Mouse (Mus musculus): ENCODE measurements around the gene Tacr1. TPM values are rescaled to one million over a fixed set of nuclear protein-coding genes. Genes with fewer than 3 reads are reported as not detected.

Tacr1 gene
- polyA plus RNA-seq, 1 experiment from 2014 or later, result not detected

GRCm38 (mm10) chr6:82455245-82455644 is 53.1 kb downstream of the Tacr1 start:
- no peaks in the 10 kb centered on the region for H3K36me3 ChIP-seq (replicated peaks)
- WGBS (ENCODE audit: insufficient replicate concordance), result 34% methylated on average over 3 of the region's 3 CpGs
- no peak overlapping the region for H3K4me2 ChIP-seq
- no peak overlapping the region for H3K4me3 ChIP-seq (replicated peaks)
- H3K9me3 ChIP-seq (replicated peaks), result no peaks in the 10 kb centered on the region
- no peaks in the 10 kb centered on the region for H3K4me1 ChIP-seq (replicated peaks)
- H3K27me3 ChIP-seq, result no peaks in the 10 kb centered on the region; the same call in 1 of the 2 replicates
- no peak overlapping the region for H3K9ac ChIP-seq
- no peak for ATAC-seq (ENCODE audit: insufficient read depth)
- H3K27ac ChIP-seq (replicated peaks), result no peak overlapping the region

- H3K27me3 ChIP-seq, result no peaks in the 10 kb centered on the region; the same call in 1 of the 2 replicates
- no peak overlapping the region for H3K4me3 ChIP-seq (replicated peaks)
- H3K9ac ChIP-seq, result no peak overlapping the region
- H3K27ac ChIP-seq (replicated peaks), result no peak overlapping the region
- H3K9me3 ChIP-seq (replicated peaks), result no peaks in the 10 kb centered on the region
- H3K4me1 ChIP-seq (replicated peaks), result no peaks in the 10 kb centered on the region
- H3K36me3 ChIP-seq (replicated peaks), result no peaks in the 10 kb centered on the region
- 65% methylated on average over 7 of the region's 7 CpGs for WGBS (ENCODE audit: insufficient replicate concordance)
- H3K4me2 ChIP-seq, result no peak overlapping the region
- no peak for ATAC-seq (ENCODE audit: insufficient read depth)
Measured at GRCm38 (mm10) chr6:82457163-82457763, 55.1 kb downstream of the Tacr1 start.

- no peaks in the 10 kb centered on the region for H3K9me3 ChIP-seq (replicated peaks)
- H3K4me3 ChIP-seq (replicated peaks), result no peak overlapping the region
- H3K36me3 ChIP-seq (replicated peaks), result no peaks in the 10 kb centered on the region
- H3K4me1 ChIP-seq (replicated peaks), result no peaks in the 10 kb centered on the region
- no peaks in the 10 kb centered on the region; the same call in 1 of the 2 replicates for H3K27me3 ChIP-seq
- no peak for ATAC-seq (ENCODE audit: insufficient read depth)
- no peak overlapping the region for H3K4me2 ChIP-seq
- no peak overlapping the region for H3K27ac ChIP-seq (replicated peaks)
- 61% methylated on average over 15 of the region's 15 CpGs for WGBS (ENCODE audit: insufficient replicate concordance)
- no peak overlapping the region for H3K9ac ChIP-seq
Measured at GRCm38 (mm10) chr6:82458762-82459389, 56.7 kb downstream of the Tacr1 start.

GRCm38 (mm10) chr6:82463171-82463570 is 61.0 kb downstream of the Tacr1 start:
- no peaks in the 10 kb centered on the region for H3K4me1 ChIP-seq (replicated peaks)
- H3K9me3 ChIP-seq (replicated peaks), result no peaks in the 10 kb centered on the region
- WGBS (ENCODE audit: insufficient replicate concordance), result 5% methylated on average over 4 of the region's 4 CpGs
- H3K36me3 ChIP-seq (replicated peaks), result no peaks in the 10 kb centered on the region
- H3K27me3 ChIP-seq, result no peaks in the 10 kb centered on the region; the same call in 1 of the 2 replicates
- no peak for ATAC-seq (ENCODE audit: insufficient read depth)
- H3K4me2 ChIP-seq, result no peak overlapping the region
- H3K9ac ChIP-seq, result no peak overlapping the region
- no peak overlapping the region for H3K4me3 ChIP-seq (replicated peaks)
- no peak overlapping the region for H3K27ac ChIP-seq (replicated peaks)

- Histone ChIP-seq H3K27ac (replicated peaks) (no peak overlapping the region), H3K4me3 (replicated peaks) (no peak overlapping the region), H3K4me1 (replicated peaks) (no peaks in the 10 kb centered on the region), H3K9ac (no peak overlapping the region), H3K4me2 (no peak overlapping the region), H3K9me3 (replicated peaks) (no peaks in the 10 kb centered on the region), H3K36me3 (replicated peaks) (no peaks in the 10 kb centered on the region), H3K27me3 (no peaks in the 10 kb centered on the region)
- WGBS (ENCODE audit: insufficient replicate concordance), result 32% methylated on average over 6 of the region's 6 CpGs
- ATAC-seq (ENCODE audit: insufficient read depth), result no peak
Measured at GRCm38 (mm10) chr6:82474477-82474876, 72.3 kb downstream of the Tacr1 start.

GRCm38 (mm10) chr6:82483842-82484241 is 81.7 kb downstream of the Tacr1 start:
- no peaks in the 10 kb centered on the region for H3K9me3 ChIP-seq (replicated peaks)
- no peaks in the 10 kb centered on the region for H3K4me1 ChIP-seq (replicated peaks)
- no peak overlapping the region for H3K9ac ChIP-seq
- WGBS (ENCODE audit: insufficient replicate concordance), result 29% methylated on average over 1 of the region's 1 CpGs
- H3K4me2 ChIP-seq, result no peak overlapping the region
- H3K4me3 ChIP-seq (replicated peaks), result no peak overlapping the region
- H3K27me3 ChIP-seq, result no peaks in the 10 kb centered on the region
- no peaks in the 10 kb centered on the region for H3K36me3 ChIP-seq (replicated peaks)
- H3K27ac ChIP-seq (replicated peaks), result no peak overlapping the region
- no peak for ATAC-seq (ENCODE audit: insufficient read depth)

- Histone ChIP-seq H3K36me3 (replicated peaks) (no peaks in the 10 kb centered on the region), H3K4me1 (replicated peaks) (no peaks in the 10 kb centered on the region), H3K27me3 (no peaks in the 10 kb centered on the region), H3K9ac (no peak overlapping the region), H3K27ac (replicated peaks) (no peak overlapping the region), H3K4me3 (replicated peaks) (no peak overlapping the region), H3K4me2 (no peak overlapping the region), H3K9me3 (replicated peaks) (no peaks in the 10 kb centered on the region)
- WGBS (ENCODE audit: insufficient replicate concordance), result 52% methylated on average over 6 of the region's 6 CpGs
- no peak for ATAC-seq (ENCODE audit: insufficient read depth)
Measured at GRCm38 (mm10) chr6:82494481-82494880, 92.3 kb downstream of the Tacr1 start.

- Histone ChIP-seq H3K27me3 (no peaks in the 10 kb centered on the region), H3K9ac (no peak overlapping the region), H3K4me2 (no peak overlapping the region), H3K9me3 (replicated peaks) (no peaks in the 10 kb centered on the region), H3K4me1 (replicated peaks) (no peaks in the 10 kb centered on the region), H3K36me3 (replicated peaks) (no peaks in the 10 kb centered on the region), H3K4me3 (replicated peaks) (no peak overlapping the region), H3K27ac (replicated peaks) (no peak overlapping the region)
- ATAC-seq (ENCODE audit: insufficient read depth), result no peak
- 56% methylated on average over 7 of the region's 7 CpGs for WGBS (ENCODE audit: insufficient replicate concordance)
Measured at GRCm38 (mm10) chr6:82510843-82511416, 108.8 kb downstream of the Tacr1 start.

- no peaks in the 10 kb centered on the region for H3K9me3 ChIP-seq (replicated peaks)
- WGBS (ENCODE audit: insufficient replicate concordance), result 69% methylated on average over 3 of the region's 3 CpGs
- no peak overlapping the region for H3K4me2 ChIP-seq
- H3K4me1 ChIP-seq (replicated peaks), result no peaks in the 10 kb centered on the region
- ATAC-seq (ENCODE audit: insufficient read depth), result no peak
- no peaks in the 10 kb centered on the region for H3K36me3 ChIP-seq (replicated peaks)
- no peaks in the 10 kb centered on the region for H3K27me3 ChIP-seq
- no peak overlapping the region for H3K27ac ChIP-seq (replicated peaks)
- no peak overlapping the region for H3K4me3 ChIP-seq (replicated peaks)
- H3K9ac ChIP-seq, result no peak overlapping the region
Measured at GRCm38 (mm10) chr6:82519626-82520025, 117.5 kb downstream of the Tacr1 start.

GRCm38 (mm10) chr6:82522567-82522966 is 120.4 kb downstream of the Tacr1 start:
- H3K36me3 ChIP-seq (replicated peaks), result no peaks in the 10 kb centered on the region
- no peaks in the 10 kb centered on the region for H3K27me3 ChIP-seq
- no peak overlapping the region for H3K9ac ChIP-seq
- H3K9me3 ChIP-seq (replicated peaks), result no peaks in the 10 kb centered on the region
- H3K4me2 ChIP-seq, result no peak overlapping the region
- ATAC-seq (ENCODE audit: insufficient read depth), result no peak
- no peaks in the 10 kb centered on the region for H3K4me1 ChIP-seq (replicated peaks)
- H3K4me3 ChIP-seq (replicated peaks), result no peak overlapping the region
- H3K27ac ChIP-seq (replicated peaks), result no peak overlapping the region
- 68% methylated on average over 5 of the region's 5 CpGs for WGBS (ENCODE audit: insufficient replicate concordance)

- no peak overlapping the region for H3K27ac ChIP-seq (replicated peaks)
- 38% methylated on average over 3 of the region's 3 CpGs for WGBS (ENCODE audit: insufficient replicate concordance)
- H3K27me3 ChIP-seq, result no peaks in the 10 kb centered on the region
- H3K9ac ChIP-seq, result no peak overlapping the region
- H3K4me2 ChIP-seq, result no peak overlapping the region
- H3K9me3 ChIP-seq (replicated peaks), result no peaks in the 10 kb centered on the region
- ATAC-seq (ENCODE audit: insufficient read depth), result no peak
- H3K4me3 ChIP-seq (replicated peaks), result no peak overlapping the region
- H3K4me1 ChIP-seq (replicated peaks), result no peaks in the 10 kb centered on the region
- no peaks in the 10 kb centered on the region for H3K36me3 ChIP-seq (replicated peaks)
Measured at GRCm38 (mm10) chr6:82525107-82525867, 123.2 kb downstream of the Tacr1 start.

Measured in liver, embryonic 15.5 days (tissue).